ENCODE assay signal across 8 mouse cellular contexts in the genomic region with DNA sequence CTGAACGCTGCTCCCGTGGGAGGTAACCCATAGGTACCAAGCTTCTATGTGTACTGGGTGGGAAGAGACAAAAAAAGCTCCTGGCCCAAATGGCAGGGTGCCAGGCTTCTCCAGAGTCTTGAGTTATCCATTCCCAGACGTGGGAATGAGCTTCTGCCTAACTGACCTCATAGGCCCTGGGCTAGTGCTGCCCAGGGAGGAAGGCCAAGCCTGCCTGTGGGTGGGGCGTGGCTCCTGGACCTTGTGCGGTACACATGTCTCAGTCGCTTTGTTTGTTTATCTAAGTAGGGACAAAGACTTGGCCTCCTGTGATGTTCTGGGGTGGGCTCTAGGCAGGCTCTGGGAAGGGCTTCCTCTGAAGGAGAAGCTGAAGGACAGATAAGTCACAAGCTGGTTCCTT. TPM values are rescaled to one million over a fixed set of nuclear protein-coding genes. Genes with fewer than 3 reads are reported as not detected.
DNase-seq lines count a peak whose midpoint lies in the region; ATAC-seq and TF ChIP-seq lines count a peak whose summit lies in the region.

No protein-coding gene starts in this region.

- no peak for TF ChIP-seq CTCF in kidney, postnatal 0 days (IDR thresholded peaks at IDR 0.05; ENCODE audit: low read depth)

- H3K9ac ChIP-seq in kidney, postnatal 0 days (ENCODE audit: low read depth, low read length): no peak overlapping the region
- no peak overlapping the region for H3K9ac ChIP-seq in stomach, embryonic 16.5 days (ENCODE audit: low read length)
- no peak overlapping the region for H3K9ac ChIP-seq in midbrain, embryonic 16.5 days (ENCODE audit: low read depth, low read length)

- no peaks in the 10 kb centered on the region for H3K9me3 ChIP-seq in kidney, postnatal 0 days (replicated peaks; ENCODE audit: low read length)
- no peaks in the 10 kb centered on the region for H3K9me3 ChIP-seq in stomach, embryonic 16.5 days (replicated peaks; ENCODE audit: control insufficient read depth, low read length)
- H3K9me3 ChIP-seq in midbrain, embryonic 16.5 days (replicated peaks; ENCODE audit: control insufficient read depth, low read length, poor library complexity, severe bottlenecking): no peaks in the 10 kb centered on the region

- no peak overlapping the region for H3K27ac ChIP-seq in kidney, postnatal 0 days
- no peak overlapping the region for H3K27ac ChIP-seq in stomach, embryonic 16.5 days (ENCODE audit: low read length)
- H3K27ac ChIP-seq in midbrain, embryonic 16.5 days (ENCODE audit: low read length): no peak overlapping the region

- H3K4me3 ChIP-seq in kidney, postnatal 0 days (replicated peaks; ENCODE audit: low read depth, low read length): no peak overlapping the region
- no peak overlapping the region for H3K4me3 ChIP-seq in stomach, embryonic 16.5 days (replicated peaks; ENCODE audit: low read length)
- no peak overlapping the region for H3K4me3 ChIP-seq in midbrain, embryonic 16.5 days (ENCODE audit: low read depth, low read length)

- H3K4me2 ChIP-seq in kidney, postnatal 0 days (ENCODE audit: low read length): no peak overlapping the region
- H3K4me2 ChIP-seq in stomach, embryonic 16.5 days (ENCODE audit: low read depth, low read length): no peak overlapping the region
- H3K4me2 ChIP-seq in midbrain, embryonic 16.5 days (ENCODE audit: low read length): no peak overlapping the region

- peak; percentile 81 for ATAC-seq in kidney, postnatal 0 days (replicated peaks; ENCODE audit: low FRiP score, low read depth)
- ATAC-seq in stomach, embryonic 16.5 days (ENCODE audit: insufficient read depth, low FRiP score): peak; percentile 34; the same call in 1 of the 2 replicates
- no peak for ATAC-seq in midbrain, embryonic 16.5 days

- DNase-seq in cerebellum, adult 11-12 months: peak; percentile 53
- DNase-seq in cerebellum, postnatal 4 days (ENCODE audit: low spot score in 2 of 2): no peak
- peak; percentile 54 for DNase-seq in right cerebral cortex, adult 18-20 months
- DNase-seq in right cerebral cortex, postnatal 4 days: no peak
- no peak for DNase-seq in kidney, postnatal 0 days (ENCODE audit: low spot score)
- no peak for DNase-seq in natural killer cell, adult 2 months (ENCODE audit: low spot score in 2 of 2)

- no peaks in the 10 kb centered on the region for H3K27me3 ChIP-seq in kidney, postnatal 0 days (ENCODE audit: insufficient read depth, low read length)
- H3K27me3 ChIP-seq in stomach, embryonic 16.5 days (ENCODE audit: control insufficient read depth, insufficient read depth, low read length): no peaks in the 10 kb centered on the region
- H3K27me3 ChIP-seq in midbrain, embryonic 16.5 days (ENCODE audit: control insufficient read depth, insufficient read depth, low read depth, low read length): no peaks in the 10 kb centered on the region

- H3K4me1 ChIP-seq in kidney, postnatal 0 days (replicated peaks; ENCODE audit: insufficient read depth, low read length): no peaks in the 10 kb centered on the region
- H3K4me1 ChIP-seq in stomach, embryonic 16.5 days (ENCODE audit: control insufficient read depth, insufficient read depth, low read length): 0 out of 2 replicates have a peak, but pooled peaks cover 5% of the 10 kb centered on the region
- H3K4me1 ChIP-seq in midbrain, embryonic 16.5 days (ENCODE audit: control insufficient read depth, insufficient read depth, low read length): peaks cover 8% of the 10 kb centered on the region

- WGBS in kidney, postnatal 0 days: 37% methylated on average over 6 of the region's 6 CpGs
- 43% methylated on average over 6 of the region's 6 CpGs for WGBS in stomach, embryonic 16.5 days
- WGBS in midbrain, embryonic 16.5 days: 61% methylated on average over 6 of the region's 6 CpGs

- no peaks in the 10 kb centered on the region for H3K36me3 ChIP-seq in kidney, postnatal 0 days (ENCODE audit: insufficient read depth, low read length)
- no peaks in the 10 kb centered on the region for H3K36me3 ChIP-seq in stomach, embryonic 16.5 days (ENCODE audit: control insufficient read depth, insufficient read depth, low read length)
- H3K36me3 ChIP-seq in midbrain, embryonic 16.5 days (ENCODE audit: control insufficient read depth, insufficient read depth, low read length): no peaks in the 10 kb centered on the region

RNA-seq across cellular contexts. Expression of a gene that starts 11.2 kb away (rescaled TPM):
- 121 and 134 TPM in 2 replicates for polyA plus RNA-seq in kidney, postnatal 0 days (2015; fragmentation: Nextera tagmentation; extraction: Ambion mirVana)
- 0.35 and 0.49 TPM in 2 replicates for polyA plus RNA-seq in stomach, embryonic 16.5 days (2015; fragmentation: Nextera tagmentation; extraction: Ambion mirVana)
- polyA plus RNA-seq in midbrain, embryonic 16.5 days (2015; fragmentation: Nextera tagmentation; extraction: Ambion mirVana): 3.6 and 5.7 TPM in 2 replicates

RNA-seq across cellular contexts. Expression of a gene that starts 52.6 kb away (rescaled TPM):
- polyA plus RNA-seq in kidney, postnatal 0 days (2015; fragmentation: Nextera tagmentation; extraction: Ambion mirVana): 45.2 and 47.5 TPM in 2 replicates
- polyA plus RNA-seq in stomach, embryonic 16.5 days (2015; fragmentation: Nextera tagmentation; extraction: Ambion mirVana): 46.8 and 48.3 TPM in 2 replicates
- polyA plus RNA-seq in midbrain, embryonic 16.5 days (2015; fragmentation: Nextera tagmentation; extraction: Ambion mirVana): 63.4 and 64.2 TPM in 2 replicates

Comparison
In these comparisons a context has a peak if more than half of its experiments do, and no peak if none do; other contexts are left out.
1. DNase-seq: peak in cerebellum, adult 11-12 months (single experiment) and right cerebral cortex, adult 18-20 months (single experiment); none in cerebellum, postnatal 4 days (0 of 2), right cerebral cortex, postnatal 4 days (single experiment), kidney, postnatal 0 days (single experiment) and natural killer cell, adult 2 months (0 of 2).
2. RNA of a gene that starts 11.2 kb away (polyA plus RNA-seq): 121 to 134 TPM in kidney, postnatal 0 days; 3.6 to 5.7 TPM in midbrain, embryonic 16.5 days and 0.35 to 0.49 TPM in stomach, embryonic 16.5 days; every median in the first group is over 10 times any median in the second.